Mouse (Mus musculus) E14TG2a.4 (cell line): ENCODE results near the gene Cacng8.

Source experiments
- CTCF ChIP-seq: conservative IDR thresholded peaks from 2 replicates; pipeline ENCODE4 v1.5.1; 2014; ENCODE audit warnings: low read length
- NANOG ChIP-seq: IDR thresholded peaks from 2 replicates; pipeline ENCODE4 v1.6.1; 2014; ENCODE audit warnings: borderline replicate concordance, low read length, mixed read lengths
- POU5F1 ChIP-seq: IDR thresholded peaks from 2 replicates; pipeline ENCODE4 v1.6.1; 2014; ENCODE audit warnings: low read length, borderline replicate concordance

GRCm38 (mm10) chr7:3444678-3445077 is 54.2 kb downstream of the Cacng8 start:
- TF ChIP-seq CTCF (no peak), NANOG (no peak), POU5F1 (no peak)
